Mouse (Mus musculus): Measurements from ENCODE around the gene Frmd4a. TPM values are rescaled to one million over a fixed set of nuclear protein-coding genes. Genes with fewer than 3 reads are reported as not detected.

Frmd4a gene
- total and polyA plus RNA-seq, 2 experiments from 2014 or later: 40.7 to 55.8 TPM

- no peak for DNase-seq (ENCODE audit: low spot score)
- H3K9me3 ChIP-seq (ENCODE audit: low read length): no peaks in the 10 kb centered on the region
- no peak overlapping the region for H3K4me2 ChIP-seq (ENCODE audit: low read depth, low read length)
- no peak overlapping the region for H3K9ac ChIP-seq (replicated peaks; ENCODE audit: low read length)
- no peak overlapping the region for H3K27ac ChIP-seq
- H3K27me3 ChIP-seq (ENCODE audit: insufficient read depth, low read length): no peaks in the 10 kb centered on the region
- no peak overlapping the region for H3K4me3 ChIP-seq (ENCODE audit: low read length)
- whole genome bisulfite sequencing: 76% methylated on average over 3 of the region's 3 CpGs
- TF ChIP-seq CTCF (IDR thresholded peaks at IDR 0.05; ENCODE audit: low read depth): no peak
- ATAC-seq: no peak
- H3K4me1 ChIP-seq (ENCODE audit: insufficient read depth, low read length): no peaks in the 10 kb centered on the region
- peaks cover 35% of the 10 kb centered on the region for H3K36me3 ChIP-seq (ENCODE audit: insufficient read depth, low read length)
These were observed 574.1 kb downstream of the Frmd4a start for GRCm38 (mm10) chr2:4591647-4592046.

DNA sequence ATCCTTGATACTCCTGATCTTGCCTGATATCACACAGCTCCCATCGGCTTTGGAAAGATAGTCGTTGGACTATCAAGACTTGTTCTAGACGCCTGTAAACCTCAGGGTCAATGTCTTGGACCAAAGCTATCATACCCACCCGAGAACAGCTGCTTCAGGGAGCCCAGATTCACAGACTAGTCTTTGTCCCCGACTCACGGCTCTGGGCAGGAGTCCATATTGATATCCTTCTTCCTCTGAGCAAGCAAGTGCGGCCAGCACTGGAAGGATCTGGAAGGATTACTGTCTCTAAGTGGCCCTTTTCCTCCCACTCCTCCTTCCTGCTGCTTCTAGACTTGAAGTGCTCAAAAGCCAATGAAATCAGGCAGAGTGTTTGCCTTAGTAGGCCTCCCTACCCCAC, 575.1 kb downstream of the Frmd4a start:
- ATAC-seq: no peak
- H3K36me3 ChIP-seq (ENCODE audit: insufficient read depth, low read length): peaks cover 38% of the 10 kb centered on the region
- WGBS: 89% methylated on average over 7 of the region's 7 CpGs

GRCm38 (mm10) chr2:4593433-4593832, 575.9 kb downstream of the Frmd4a start:
- Histone ChIP-seq H3K4me3 (ENCODE audit: low read length) (no peak overlapping the region), H3K27ac (no peak overlapping the region), H3K9me3 (ENCODE audit: low read length) (no peaks in the 10 kb centered on the region), H3K27me3 (ENCODE audit: insufficient read depth, low read length) (no peaks in the 10 kb centered on the region), H3K4me2 (ENCODE audit: low read depth, low read length) (no peak overlapping the region), H3K4me1 (ENCODE audit: insufficient read depth, low read length) (no peaks in the 10 kb centered on the region), H3K36me3 (ENCODE audit: insufficient read depth, low read length) (peaks cover 38% of the 10 kb centered on the region), H3K9ac (replicated peaks; ENCODE audit: low read length) (no peak overlapping the region)
- peak; percentile 52 for DNase-seq (ENCODE audit: low spot score)
- 38% methylated on average over 9 of the region's 9 CpGs for WGBS
- ATAC-seq: peak; percentile 47; the same call in 1 of the 2 replicates
- TF ChIP-seq CTCF (IDR thresholded peaks at IDR 0.05; ENCODE audit: low read depth): no peak

More for the DNA sequence above, 575.1 kb downstream of the Frmd4a start:
- no peaks in the 10 kb centered on the region for H3K9me3 ChIP-seq (ENCODE audit: low read length)
- no peak for TF ChIP-seq CTCF (IDR thresholded peaks at IDR 0.05; ENCODE audit: low read depth)
- no peak overlapping the region for H3K9ac ChIP-seq (replicated peaks; ENCODE audit: low read length)
- H3K27ac ChIP-seq: no peak overlapping the region
- no peak overlapping the region for H3K4me3 ChIP-seq (ENCODE audit: low read length)
- no peaks in the 10 kb centered on the region for H3K27me3 ChIP-seq (ENCODE audit: insufficient read depth, low read length)
- no peaks in the 10 kb centered on the region for H3K4me1 ChIP-seq (ENCODE audit: insufficient read depth, low read length)
- H3K4me2 ChIP-seq (ENCODE audit: low read depth, low read length): no peak overlapping the region
- no peak for DNase-seq (ENCODE audit: low spot score)

- Histone ChIP-seq H3K4me2 (ENCODE audit: low read depth, low read length) (no peak overlapping the region), H3K27me3 (ENCODE audit: insufficient read depth, low read length) (no peaks in the 10 kb centered on the region), H3K27ac (no peak overlapping the region), H3K4me1 (ENCODE audit: insufficient read depth, low read length) (no peaks in the 10 kb centered on the region), H3K9ac (replicated peaks; ENCODE audit: low read length) (no peak overlapping the region), H3K36me3 (ENCODE audit: insufficient read depth, low read length) (peaks cover 36% of the 10 kb centered on the region), H3K4me3 (ENCODE audit: low read length) (no peak overlapping the region), H3K9me3 (ENCODE audit: low read length) (no peaks in the 10 kb centered on the region)
- 87% methylated on average over 3 of the region's 3 CpGs for WGBS
- no peak for TF ChIP-seq CTCF (IDR thresholded peaks at IDR 0.05; ENCODE audit: low read depth)
- ATAC-seq (no peak), DNase-seq (ENCODE audit: low spot score) (no peak)
These were observed 576.4 kb downstream of the Frmd4a start for GRCm38 (mm10) chr2:4593878-4594387.

- no peak for ATAC-seq
- Histone ChIP-seq H3K27ac (no peak overlapping the region), H3K9ac (replicated peaks; ENCODE audit: low read length) (no peak overlapping the region), H3K4me2 (ENCODE audit: low read depth, low read length) (no peak overlapping the region), H3K4me3 (ENCODE audit: low read length) (no peak overlapping the region), H3K27me3 (ENCODE audit: insufficient read depth, low read length) (no peaks in the 10 kb centered on the region), H3K9me3 (ENCODE audit: low read length) (no peaks in the 10 kb centered on the region), H3K4me1 (ENCODE audit: insufficient read depth, low read length) (no peaks in the 10 kb centered on the region), H3K36me3 (ENCODE audit: insufficient read depth, low read length) (peaks cover 21% of the 10 kb centered on the region)
- DNase-seq (ENCODE audit: low spot score): no peak
- TF ChIP-seq CTCF (IDR thresholded peaks at IDR 0.05; ENCODE audit: low read depth): no peak
- WGBS: 88% methylated on average over 7 of the region's 7 CpGs
These were observed 579.5 kb downstream of the Frmd4a start for GRCm38 (mm10) chr2:4596992-4597391.

DNA sequence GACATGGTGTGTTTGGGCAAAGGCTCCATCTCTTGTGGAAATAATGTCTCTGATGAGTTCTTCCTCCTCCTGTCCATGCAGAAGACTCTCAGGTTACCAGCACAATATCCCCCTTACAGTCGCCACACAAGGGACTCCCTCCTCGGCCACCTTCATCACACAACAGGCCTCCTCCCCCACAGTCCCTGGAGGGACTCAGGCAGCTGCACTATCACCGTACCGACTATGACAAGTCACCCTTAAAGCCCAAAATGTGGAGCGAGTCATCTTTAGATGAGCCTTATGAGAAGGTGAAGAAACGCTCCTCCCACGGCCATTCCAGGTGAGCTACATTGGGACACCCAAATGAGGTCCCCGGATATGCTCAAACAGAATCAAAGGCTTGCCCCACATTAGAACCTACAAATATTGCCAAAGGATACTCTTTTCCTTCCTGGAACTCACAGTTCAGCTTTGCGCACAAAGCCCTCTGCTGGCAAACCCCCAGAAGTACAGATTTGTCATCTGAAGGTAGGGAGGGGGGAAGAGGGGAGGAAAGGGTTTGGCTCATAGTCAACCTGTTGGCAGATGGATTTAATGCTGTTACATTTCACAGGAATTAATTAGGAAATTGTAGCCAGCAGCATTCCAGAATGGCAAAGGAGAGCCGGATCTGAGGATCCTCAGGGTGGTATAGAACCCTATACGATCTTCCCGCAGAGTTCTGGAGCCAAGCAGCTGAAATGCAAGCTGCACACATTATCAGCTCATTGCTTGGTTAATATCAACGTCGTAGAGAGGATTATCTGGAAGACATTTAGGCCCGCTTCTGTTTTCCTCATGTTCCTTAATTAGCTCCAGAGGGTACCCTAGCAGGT, 583.7 kb downstream of the Frmd4a start:
- ATAC-seq: peak; percentile 60
- Histone ChIP-seq H3K9me3 (ENCODE audit: low read length) (no peaks in the 10 kb centered on the region), H3K36me3 (ENCODE audit: insufficient read depth, low read length) (peaks cover 29% of the 10 kb centered on the region), H3K4me2 (ENCODE audit: low read depth, low read length) (no peak overlapping the region), H3K4me1 (ENCODE audit: insufficient read depth, low read length) (no peaks in the 10 kb centered on the region), H3K9ac (replicated peaks; ENCODE audit: low read length) (no peak overlapping the region), H3K27ac (no peak overlapping the region), H3K27me3 (ENCODE audit: insufficient read depth, low read length) (no peaks in the 10 kb centered on the region), H3K4me3 (ENCODE audit: low read length) (no peak overlapping the region)
- peak; percentile 93 for DNase-seq (ENCODE audit: low spot score)
- WGBS: 44% methylated on average over 15 of the region's 15 CpGs
- peak; percentile 82 for TF ChIP-seq CTCF (IDR thresholded peaks at IDR 0.05; ENCODE audit: low read depth)

Data from hindbrain, postnatal 0 days (tissue).